Mouse (Mus musculus): ENCODE data around the gene Fam89a.

Fam89a gene

DNA sequence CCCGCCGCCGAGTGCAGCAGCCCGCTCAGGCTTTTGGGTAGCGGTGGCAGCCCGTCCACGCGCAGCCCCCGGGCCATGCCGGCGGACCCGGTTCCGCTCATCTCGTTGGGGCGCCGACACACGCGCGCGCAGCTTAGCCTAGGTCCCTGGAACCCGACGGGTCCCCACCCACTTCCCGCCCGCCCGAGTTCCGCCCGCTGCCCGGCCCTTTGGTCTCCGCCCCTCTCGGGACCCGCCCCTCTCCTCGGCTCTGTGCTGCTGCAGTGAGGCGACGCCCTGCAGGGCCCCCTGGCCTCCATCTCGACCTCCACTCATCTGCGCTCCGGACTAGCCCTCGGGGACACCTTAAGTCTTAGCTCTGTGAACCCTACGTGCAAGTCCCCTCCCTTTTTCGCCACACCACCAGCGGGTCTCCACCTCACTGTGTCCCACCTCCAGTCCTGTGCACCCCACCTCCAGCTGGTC lies at the start of gene Fam89a:
TSS of gene Fam89a (minus strand) at position 124 of the 465 bp plus-strand sequence.
- DNase-seq (ENCODE audit: low spot score in 2 of 2) = peak; percentile 11 to 49

DNA sequence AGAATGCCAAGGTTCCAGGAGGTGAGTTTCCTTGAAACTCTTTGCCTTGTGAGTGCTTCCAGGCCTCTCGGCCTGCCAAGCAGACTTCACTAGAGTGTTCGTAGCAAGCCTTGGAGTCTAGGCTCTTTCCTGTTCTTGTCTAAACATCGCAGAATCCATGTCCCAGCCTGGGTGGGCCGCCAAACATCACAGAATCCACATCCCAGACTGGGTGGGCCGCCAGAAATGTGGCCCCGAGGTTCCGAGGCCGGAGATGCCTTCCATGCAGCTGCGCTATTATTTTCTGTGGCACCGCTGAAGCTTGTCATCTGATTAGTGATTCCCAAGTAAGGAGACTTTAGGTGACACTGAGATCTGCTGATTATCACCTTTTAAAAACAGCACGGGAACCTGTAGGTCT lies 48.9 kb upstream of the Fam89a start:
- DNase-seq (ENCODE audit: low spot score in 2 of 2) = no peak

DNA sequence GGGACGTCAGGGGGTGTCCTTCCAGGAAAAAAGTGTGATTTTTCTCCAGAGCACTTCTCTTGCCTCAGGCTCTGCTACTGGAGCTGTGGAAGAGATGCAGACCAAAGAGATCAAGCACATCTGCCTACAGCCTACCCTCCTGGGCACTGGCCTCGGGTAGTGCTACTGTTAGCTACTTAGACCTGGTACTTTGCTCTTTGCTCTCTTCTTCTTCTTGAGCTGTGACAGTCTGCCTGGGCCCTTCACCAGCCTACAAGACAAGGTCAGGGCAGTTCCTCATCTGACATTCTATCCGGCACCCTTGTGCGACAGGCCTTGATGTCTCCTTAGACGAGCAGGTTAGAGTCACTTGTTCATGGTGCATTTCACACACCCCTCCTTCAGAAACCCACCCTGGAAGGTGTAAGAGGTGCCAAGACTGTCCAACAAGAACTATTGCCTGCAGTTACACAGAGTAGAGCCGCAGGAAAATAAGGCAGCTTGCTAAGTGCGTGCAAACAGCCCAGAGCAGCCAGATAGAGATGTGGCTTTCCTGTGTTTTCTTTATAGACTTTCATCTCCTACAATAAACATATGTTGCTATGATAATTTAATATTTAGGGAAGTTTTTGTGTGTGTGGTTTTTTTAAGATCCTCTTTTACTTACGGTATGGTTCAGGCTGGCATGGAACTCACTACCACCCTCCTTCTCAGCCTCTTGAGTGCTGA lies 44.3 kb upstream of the Fam89a start:
- no peak for DNase-seq (ENCODE audit: low spot score in 2 of 2)

DNA sequence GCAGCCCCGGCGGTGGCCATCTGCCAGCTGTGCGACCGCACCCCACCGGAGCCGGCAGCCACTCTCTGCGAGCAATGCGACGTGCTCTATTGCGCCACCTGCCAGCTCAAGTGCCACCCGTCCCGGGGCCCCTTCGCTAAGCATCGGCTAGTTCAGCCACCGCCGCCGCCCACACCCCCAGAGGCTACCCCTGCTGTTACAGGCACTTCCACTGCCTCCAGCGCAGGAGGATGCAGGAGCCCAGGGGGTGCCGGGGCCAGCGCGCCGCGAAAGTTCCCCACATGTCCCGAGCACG lies 42.8 kb upstream of the Fam89a start:
- DNase-seq (ENCODE audit: low spot score in 2 of 2) = peak; percentile 7 to 52

DNA sequence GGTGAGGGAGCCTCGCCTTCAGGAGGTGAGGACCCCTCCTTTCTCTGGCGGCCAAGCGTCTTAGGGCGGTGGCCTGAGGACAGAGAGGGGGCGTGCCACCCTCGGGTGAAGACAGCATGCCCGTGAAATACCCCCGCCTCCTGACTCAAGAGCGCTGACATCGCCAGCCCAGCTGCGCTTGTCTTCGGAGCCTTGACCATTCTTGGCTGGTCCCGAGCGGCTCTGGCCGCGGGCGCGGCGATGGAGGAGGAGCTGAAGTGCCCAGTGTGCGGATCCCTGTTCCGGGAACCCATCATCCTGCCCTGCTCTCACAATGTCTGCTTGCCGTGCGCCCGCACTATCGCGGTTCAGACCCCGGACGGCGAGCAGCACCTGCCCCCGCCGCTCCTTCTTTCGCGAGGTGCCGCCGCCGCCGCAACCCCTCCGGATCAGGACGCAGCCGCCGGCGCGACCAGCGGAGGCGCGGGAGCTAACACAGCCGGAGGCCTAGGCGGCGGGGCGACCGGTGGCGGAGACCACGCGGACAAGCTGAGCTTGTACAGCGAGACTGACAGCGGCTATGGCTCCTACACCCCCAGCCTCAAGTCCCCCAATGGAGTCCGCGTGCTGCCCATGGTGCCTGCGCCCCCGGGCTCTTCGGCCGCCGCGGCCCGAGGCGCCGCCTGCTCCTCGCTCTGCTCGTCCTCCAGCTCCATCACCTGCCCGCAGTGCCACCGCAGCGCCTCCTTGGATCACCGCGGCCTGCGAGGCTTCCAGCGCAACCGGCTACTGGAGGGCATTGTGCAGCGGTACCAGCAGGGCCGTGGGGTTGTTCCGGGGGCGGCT lies 42.2 kb upstream of the Fam89a start:
- DNase-seq (ENCODE audit: low spot score in 2 of 2) = peak in 1 of 2 experiments; percentile 8

DNA sequence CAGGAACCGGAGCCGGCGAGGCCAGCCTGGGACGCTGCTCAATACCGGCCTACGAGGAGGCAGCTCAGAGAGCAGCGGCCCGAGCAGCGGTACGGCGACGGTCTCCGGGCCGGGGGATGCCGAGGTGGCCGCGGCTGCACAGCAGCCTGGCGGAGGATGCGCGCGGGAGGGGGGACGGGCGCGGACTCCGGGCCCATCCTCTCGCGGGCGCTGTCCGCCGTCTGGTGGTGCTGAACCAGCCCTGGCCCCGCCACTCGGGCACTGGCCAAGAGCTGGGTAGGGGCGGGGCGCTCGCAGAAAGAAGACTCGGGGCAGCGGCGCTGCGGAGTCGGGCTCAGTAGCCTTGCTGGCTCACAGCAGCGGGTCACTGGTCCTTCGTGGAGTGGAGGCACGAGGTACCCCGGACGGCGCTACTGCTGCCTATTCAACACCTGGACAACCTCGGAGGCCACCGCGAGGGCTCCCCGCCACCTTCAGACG lies 41.6 kb upstream of the Fam89a start:
- peak; percentile 58 to 85 for DNase-seq (ENCODE audit: low spot score in 2 of 2)

DNA sequence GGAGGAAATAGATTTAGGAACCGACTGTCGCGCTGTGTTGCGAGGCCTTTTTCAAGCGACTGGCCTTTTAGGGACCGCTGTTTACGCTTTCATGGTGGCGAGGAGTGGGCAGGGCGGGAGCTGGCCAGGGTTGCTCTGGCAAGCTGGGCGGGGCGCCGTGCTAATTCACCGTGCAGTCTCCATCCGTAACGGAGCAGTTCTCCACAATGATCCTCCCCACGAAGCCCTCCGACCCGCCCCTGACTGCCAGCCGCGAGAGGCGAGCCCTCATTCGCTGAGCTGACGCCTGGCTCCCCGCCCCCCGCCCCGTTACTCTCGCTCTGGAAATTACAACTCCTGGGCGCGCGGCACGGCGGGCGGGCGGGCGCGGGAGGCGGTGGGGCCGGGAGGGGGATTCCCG lies 41.1 kb upstream of the Fam89a start, which contains the start of gene Trim67:
TSS of gene Trim67 (plus strand) at position 385 of the 400 bp plus-strand sequence.
- DNase-seq (ENCODE audit: low spot score in 2 of 2) = peak in 1 of 2 experiments; percentile 12

DNA sequence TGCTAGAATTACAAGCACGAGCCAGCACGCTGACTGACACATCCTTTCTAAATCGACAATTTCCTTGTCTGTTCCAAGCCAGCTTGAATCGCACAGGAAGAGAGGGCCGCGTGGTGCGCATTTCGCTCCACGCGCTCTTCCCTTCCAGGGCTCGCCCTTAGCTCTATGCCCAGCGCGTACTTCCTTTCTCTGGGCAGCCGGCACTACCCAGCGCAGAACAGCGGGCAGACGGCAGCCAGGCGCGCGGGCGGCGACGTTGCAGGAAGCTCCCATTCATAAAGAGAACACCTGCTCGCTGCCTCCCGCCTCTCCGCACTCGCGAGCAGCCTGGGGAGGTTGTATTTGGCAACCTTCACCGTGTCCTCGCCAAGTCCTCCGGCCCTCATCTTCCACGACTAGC lies 40.6 kb upstream of the Fam89a start:
- peak in 1 of 2 experiments; percentile 22 for DNase-seq (ENCODE audit: low spot score in 2 of 2)

DNA sequence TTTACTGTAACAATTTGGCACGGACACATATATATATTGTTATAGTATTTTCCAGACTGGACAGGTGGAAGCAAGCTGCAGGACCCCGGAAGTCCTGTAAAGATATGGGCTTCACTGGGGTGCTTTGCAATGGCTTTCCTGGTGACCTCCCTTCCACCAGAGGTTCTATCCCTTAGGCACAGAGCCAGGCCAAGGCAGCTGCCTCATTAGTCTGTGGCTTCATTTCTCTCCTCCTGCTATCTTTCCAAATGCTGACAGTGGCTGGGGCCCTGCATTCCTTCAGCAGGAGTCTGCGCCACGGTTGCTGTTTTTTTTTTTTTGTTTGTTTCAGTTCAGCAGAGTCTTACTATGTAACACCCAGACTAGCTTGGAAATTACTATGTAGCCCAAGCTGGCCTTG lies 40.1 kb upstream of the Fam89a start:
- DNase-seq (ENCODE audit: low spot score in 2 of 2) = no peak

DNA sequence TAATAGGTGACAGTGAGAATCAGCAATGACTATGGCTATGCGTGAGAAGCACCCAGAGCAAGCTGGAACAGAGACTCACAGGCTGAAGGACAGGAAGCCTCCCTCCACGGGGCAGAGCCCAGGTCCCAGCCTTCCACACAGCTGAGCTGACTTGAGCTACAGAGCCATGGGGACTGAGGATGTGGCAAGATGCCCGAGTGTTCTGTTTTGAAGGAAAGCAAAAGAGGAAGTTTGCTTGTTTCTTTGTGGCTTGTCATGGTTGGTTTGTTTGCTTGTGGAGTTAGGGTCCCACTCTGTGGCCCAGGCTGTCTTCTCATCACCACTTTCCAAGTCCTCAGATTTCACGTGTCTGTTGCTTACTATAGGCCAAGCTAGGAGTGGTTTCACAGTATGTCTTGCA lies 39.0 kb upstream of the Fam89a start:
- DNase-seq (ENCODE audit: low spot score in 2 of 2) = no peak

DNA sequence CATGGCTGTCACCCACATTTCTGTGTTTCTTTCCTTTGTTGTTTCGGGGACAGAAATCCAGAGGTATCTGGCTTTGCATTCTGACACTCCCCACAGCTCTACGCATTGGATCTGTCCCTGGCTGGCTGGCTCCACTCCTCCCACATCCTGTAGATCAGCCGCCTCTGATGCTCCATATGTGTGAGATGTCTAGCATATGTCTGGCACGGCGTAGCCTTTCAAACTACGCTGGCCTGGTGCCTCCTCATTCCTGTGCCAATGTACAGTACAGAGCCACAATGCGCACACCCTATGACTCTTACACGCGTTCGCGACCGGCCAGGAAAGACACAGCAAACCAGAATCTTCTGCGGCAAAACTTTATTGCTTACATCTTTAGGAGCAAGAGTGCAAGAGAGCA lies 33.0 kb upstream of the Fam89a start:
- DNase-seq (ENCODE audit: low spot score in 2 of 2) = no peak

DNA sequence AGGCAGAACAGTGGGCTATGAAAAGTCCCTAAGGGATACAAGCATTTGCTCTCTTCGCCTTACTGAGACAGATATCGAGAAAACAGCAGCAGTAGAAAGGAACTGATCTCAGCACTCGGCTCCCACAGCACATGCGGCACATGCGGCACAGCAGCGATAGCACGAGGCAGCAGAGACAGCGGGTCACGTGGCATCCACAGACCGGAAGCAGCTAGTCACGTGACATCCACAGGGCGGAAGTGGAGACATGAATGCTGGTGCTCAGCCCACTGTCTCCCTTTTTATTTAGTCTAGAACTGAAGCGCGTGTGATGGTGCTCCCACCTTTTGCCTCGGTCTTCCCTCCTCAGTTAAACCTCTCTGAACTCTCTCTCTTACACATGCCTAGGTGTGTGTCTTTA lies 31.6 kb upstream of the Fam89a start:
- DNase-seq (ENCODE audit: low spot score in 2 of 2) = no peak

DNA sequence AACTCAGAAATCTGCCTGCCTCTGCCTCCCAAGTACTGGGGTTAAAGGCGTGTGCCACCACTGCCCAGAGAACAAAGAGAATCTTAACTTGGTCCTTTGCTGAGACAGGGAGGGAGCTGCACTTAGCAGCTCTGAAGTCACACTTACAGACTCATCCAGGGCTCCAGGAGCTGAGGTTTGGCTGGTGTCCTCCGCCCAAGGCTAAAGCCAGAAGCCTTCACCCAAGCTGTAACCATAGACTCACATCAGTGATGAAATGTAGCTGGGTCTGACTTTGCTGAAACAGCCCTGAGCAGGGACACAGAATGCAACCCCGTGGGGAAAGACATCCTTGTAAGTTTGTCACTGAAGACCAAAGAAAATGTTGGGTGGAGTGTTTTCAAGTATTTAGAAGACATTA lies 30.8 kb upstream of the Fam89a start:
- no peak for DNase-seq (ENCODE audit: low spot score in 2 of 2)

DNA sequence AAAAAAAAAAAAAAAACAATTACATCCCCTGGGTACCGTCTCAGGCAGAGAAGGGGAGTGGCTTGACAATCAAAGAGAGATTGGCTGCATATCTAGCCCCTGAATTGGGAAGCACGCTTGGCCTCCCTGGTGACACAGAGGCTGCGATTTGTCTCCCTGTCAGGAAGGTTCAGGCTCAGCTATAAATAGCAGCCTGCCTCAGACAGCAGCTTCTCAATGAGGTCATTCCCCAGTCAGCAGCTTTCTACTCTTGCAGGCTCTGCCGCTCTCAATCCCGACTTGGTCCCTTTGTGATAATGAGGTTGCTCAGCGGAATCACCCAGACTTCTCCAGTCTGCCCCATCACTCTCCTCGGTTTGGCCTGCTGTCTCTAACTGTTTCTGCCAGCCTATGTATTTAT lies 28.6 kb upstream of the Fam89a start:
- DNase-seq (ENCODE audit: low spot score in 2 of 2) = no peak

DNA sequence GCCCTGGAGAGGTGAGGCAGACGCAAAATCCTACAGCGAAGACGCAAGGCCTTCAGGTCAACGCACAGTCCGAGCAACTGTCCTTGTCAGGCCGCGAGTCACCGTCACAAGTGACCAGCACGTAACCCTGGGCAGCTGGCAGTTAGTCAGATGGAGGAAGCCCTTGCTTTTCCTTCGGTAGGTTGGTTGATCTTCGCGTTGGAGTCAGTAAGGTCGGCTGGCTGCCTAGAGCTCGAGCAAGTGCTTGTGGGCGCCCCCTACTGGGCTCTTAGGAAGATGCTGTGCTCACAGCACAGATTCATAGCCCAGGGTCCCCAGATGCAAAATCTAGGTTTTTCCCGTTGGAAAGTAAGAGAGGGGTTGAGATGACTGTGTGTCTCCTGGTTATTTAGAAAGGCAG lies 24.1 kb upstream of the Fam89a start:
- peak; percentile 7 to 72 for DNase-seq (ENCODE audit: low spot score in 2 of 2)

DNA sequence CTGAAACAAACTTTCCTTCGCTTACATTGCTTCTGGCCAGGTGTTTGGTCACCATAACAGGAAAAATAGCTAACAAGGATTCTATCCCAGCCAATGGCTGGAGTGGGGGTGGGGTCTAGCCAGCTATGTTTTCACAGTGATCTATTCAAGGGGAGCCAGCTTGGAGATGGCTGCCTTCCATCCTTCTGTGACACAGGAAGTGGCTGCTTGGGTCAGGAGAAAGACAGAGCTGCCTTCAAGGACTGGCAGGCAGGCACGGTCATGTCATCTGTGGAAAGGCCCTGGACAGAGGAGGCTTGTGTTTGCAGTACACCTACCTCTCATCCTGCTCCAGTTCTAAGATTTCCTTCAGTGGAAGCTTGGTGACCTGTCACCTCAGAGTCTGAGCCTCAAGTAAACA lies 20.8 kb upstream of the Fam89a start:
- DNase-seq (ENCODE audit: low spot score in 2 of 2) = no peak

DNA sequence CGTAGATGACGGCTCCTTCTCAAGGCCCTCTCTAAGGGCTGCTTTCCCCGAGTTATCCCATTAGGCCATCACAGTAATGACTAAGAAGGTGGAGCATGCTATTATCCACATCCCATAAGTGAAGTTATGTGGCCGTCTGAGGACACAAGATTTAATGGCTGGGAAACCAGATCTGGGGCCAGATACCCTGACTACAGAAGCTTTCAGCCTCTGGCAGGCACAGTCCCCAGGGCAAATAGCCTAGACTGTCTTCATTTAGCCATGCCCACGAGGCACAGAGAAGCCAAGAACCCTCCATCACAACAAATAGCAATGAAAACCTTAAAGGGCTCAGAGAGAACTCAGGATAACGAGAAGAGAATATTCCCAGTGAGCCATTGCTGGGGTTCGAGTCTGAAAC lies 11.4 kb upstream of the Fam89a start:
- no peak for DNase-seq (ENCODE audit: low spot score in 2 of 2)

DNA sequence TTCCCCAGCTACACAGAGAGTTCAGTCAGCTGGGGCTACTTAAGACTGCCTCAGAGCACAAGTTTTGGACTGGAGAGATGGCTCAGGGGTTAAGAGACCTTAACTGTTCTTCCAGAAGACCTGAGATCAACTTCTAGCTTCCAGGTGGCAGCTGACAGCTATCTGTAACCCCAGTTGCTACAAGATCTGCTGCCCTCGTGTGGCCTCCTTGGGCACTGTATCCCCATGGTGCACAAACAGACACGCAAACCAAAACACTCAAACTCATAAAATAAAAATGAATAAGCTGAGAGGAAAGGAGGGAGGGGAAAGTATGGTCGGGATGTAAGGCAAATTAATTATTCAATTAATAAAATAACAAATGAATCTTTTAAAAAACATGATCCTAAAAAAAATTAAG lies 6.9 kb upstream of the Fam89a start:
- peak; percentile 23 to 57 for DNase-seq (ENCODE audit: low spot score in 2 of 2)

DNA sequence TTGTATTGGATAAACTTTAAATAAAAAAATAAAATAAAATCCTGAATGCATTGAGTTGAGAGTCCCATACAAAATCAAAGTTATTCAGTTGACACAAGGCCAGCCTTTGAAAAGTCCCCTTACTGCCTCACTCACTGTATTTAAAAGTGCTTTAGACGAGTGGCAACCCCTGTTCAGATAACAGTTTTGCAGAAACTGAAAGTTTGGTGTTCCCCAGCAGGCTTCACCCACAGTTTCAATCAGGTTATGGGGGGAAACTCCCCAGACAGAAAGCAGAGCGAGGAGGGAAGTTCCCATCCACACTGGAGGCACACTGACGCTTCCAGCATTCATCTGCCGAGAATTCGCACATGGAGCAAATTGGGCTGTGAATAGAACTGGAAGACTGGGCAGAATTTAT lies 5.0 kb upstream of the Fam89a start:
- no peak for DNase-seq (ENCODE audit: low spot score in 2 of 2)

DNA sequence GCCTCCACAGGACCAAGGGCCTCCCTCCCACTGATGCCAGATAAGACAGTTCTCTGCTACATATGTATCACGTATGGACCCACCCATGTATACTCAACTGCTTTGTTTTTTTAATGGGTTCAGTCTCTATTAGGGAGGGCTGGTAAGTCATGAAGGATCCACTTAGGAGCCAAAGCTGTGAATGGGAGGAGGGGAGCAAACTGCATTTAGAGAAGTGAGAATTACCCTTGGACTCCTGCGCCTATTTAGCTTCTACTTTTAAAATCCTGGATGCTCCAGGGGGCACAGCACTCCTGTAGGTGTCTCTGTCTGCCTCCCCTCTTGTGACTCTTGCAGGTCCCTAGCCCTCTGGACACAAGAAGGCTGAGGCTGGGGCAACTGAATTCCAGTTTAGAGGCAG lies 4.5 kb upstream of the Fam89a start:
- DNase-seq (ENCODE audit: low spot score in 2 of 2) = no peak

DNA sequence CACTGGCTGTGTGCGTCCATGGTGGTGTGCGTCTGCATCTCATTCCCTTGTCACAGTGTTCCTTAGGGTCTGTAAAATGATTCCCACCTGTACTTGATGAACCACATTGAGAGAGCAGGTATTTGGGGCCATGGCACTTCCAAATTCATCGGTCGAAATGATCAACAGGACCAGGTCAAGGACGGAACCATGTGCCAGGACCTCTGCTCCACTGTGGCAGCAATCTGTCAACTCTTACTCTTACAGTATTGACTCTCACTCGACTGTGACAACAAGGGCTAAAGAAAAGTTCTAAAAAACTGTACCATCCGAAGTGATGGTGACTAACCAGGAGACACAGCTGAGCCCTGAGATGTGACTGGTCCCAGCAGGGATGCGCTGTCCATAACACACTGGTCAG lies 3.8 kb upstream of the Fam89a start:
- no peak for DNase-seq (ENCODE audit: low spot score in 2 of 2)

DNA sequence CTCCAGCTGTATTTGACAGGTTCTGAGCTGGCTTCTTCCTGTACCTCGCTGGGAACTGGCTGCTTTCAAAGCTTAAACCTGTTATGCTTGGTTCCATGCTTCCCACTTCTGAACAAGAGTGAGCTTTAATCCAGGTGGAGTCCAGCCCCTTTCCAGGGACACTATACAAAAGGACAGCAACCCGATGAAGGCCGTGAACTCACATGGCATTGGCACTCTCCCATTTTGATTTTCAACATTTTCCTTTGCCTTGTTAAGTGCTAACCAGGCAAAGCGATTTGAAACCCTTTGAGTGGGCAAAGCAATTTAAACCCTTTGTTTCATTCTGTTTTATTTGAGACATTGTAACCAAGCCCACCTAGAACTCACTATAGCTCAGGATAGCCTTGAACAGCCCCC lies 3.2 kb upstream of the Fam89a start:
- DNase-seq (ENCODE audit: low spot score in 2 of 2) = no peak

DNA sequence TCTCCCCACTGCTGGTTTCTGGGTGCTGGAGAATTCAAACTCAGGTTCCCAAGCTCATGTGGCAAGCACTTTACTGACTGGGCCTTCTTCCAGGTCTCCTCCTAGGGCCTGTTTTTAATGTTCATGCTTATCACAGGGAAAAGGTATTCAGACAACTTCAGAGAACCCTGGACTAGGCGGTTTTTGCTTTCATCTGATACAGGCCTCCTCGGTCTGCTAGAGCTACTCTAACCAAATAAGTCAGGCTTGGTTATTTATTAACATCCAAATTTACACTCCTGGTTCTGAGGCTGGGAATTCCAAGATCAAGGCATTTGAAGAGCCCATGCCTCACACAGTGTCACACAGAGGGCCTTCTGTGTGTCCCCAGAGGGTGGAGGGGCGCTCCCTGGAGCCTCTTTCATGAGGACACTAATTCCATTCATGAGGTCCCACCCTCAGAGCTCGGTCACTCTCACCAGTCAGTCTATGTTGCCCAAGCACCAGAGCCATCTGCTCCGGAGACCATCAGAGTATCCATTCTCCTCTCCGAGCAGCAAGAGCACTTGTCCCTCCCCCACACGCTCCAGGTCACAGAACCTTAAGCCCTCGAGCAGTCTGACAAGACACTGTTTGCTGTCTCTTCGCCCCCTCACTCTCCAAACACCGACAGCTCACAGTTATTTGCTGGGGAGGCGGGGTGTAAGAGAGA lies 2.6 kb upstream of the Fam89a start:
- DNase-seq (ENCODE audit: low spot score in 2 of 2) = no peak

All from thymus, postnatal 10 days (tissue).